Mouse (Mus musculus): ENCODE measurements around the gene Srd5a2. TPM values are rescaled to one million over a fixed set of nuclear protein-coding genes. Genes with fewer than 3 reads are reported as not detected.

The Srd5a2 gene
- polyA plus RNA-seq, 1 experiment from 2014 or later = not detected

DNA sequence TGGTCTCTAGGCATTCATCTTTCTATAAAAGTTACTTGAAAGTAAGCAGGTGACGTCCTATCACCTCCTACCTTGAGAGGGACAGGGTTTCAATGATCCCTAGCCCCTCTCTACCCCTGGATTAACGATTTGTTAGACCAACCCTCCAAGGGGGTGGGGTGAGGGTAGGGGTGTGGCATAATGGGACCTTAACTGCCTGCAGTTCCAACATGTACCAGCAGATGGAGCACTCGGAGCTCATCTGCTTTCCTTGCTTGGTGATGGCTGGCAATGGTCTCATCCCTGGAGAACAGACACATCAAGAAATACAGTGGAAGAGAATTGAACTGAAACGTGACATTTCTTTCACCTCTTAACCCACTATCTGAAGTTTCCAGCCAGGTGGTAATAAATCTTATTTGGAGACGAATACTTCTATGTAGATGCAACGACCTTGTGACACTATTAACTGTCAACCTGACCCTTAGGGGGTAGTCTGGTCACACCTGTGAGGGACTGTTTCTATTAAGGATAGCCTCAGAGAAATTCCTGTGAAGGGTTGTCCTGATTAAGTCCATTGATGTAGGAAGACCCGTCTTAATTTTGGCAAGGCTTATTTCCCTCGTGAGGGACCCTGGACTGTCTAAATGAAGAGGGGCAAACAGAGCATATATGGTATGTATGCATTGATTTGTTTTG lies 27.1 kb downstream of the Srd5a2 start:
- H3K4me2 ChIP-seq = no peak overlapping the region
- WGBS = 33% methylated on average over 8 of the region's 8 CpGs
- ATAC-seq (ENCODE audit: borderline replicate concordance, extremely low read depth, low FRiP score, low TSS enrichment) = peak; percentile 65; the same call in 1 of the 2 replicates

GRCm38 (mm10) chr17:74018281-74018680 lies 29.4 kb downstream of the Srd5a2 start:
- H3K4me2 ChIP-seq = no peak overlapping the region
- H3K4me3 ChIP-seq = no peak overlapping the region
- 78% methylated on average over 4 of the region's 4 CpGs for WGBS
- H3K4me1 ChIP-seq = no peaks in the 10 kb centered on the region
- no peaks in the 10 kb centered on the region for H3K9me3 ChIP-seq
- H3K9ac ChIP-seq = no peak overlapping the region
- H3K27ac ChIP-seq = no peak overlapping the region
- ATAC-seq (ENCODE audit: borderline replicate concordance, extremely low read depth, low FRiP score, low TSS enrichment) = no peak
- H3K27me3 ChIP-seq = no peaks in the 10 kb centered on the region
- no peaks in the 10 kb centered on the region for H3K36me3 ChIP-seq

More for the DNA sequence above, 27.1 kb downstream of the Srd5a2 start:
- Histone ChIP-seq H3K36me3 (no peaks in the 10 kb centered on the region), H3K4me3 (no peak overlapping the region), H3K27ac (no peak overlapping the region), H3K9me3 (no peaks in the 10 kb centered on the region), H3K4me1 (no peaks in the 10 kb centered on the region), H3K27me3 (no peaks in the 10 kb centered on the region), H3K9ac (no peak overlapping the region)

DNA sequence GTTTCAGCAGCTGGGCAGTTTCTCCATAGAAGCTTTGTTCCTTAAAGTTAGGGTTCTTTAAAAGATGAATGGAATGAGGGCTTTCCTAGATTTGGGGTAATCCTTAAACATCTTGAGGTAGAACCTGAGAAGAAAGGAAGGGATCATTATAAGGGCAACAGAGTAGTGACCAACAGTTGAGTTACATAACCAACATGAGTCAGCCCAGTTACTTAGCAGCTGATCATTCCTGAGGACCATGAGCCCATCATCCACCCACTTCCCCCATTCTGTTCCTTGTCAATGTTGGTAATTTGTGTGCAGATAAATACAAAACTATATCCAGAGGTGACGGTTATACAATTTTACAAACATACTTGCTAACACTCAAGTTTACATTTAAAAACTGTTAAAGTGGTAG lies 30.1 kb downstream of the Srd5a2 start:
- Histone ChIP-seq H3K4me3 (no peak overlapping the region), H3K36me3 (no peaks in the 10 kb centered on the region), H3K4me1 (no peaks in the 10 kb centered on the region), H3K9ac (no peak overlapping the region), H3K9me3 (no peaks in the 10 kb centered on the region), H3K4me2 (no peak overlapping the region), H3K27ac (no peak overlapping the region), H3K27me3 (no peaks in the 10 kb centered on the region)
- ATAC-seq (ENCODE audit: borderline replicate concordance, extremely low read depth, low FRiP score, low TSS enrichment) = no peak
- 83% methylated on average over 1 of the region's 1 CpGs for WGBS

DNA sequence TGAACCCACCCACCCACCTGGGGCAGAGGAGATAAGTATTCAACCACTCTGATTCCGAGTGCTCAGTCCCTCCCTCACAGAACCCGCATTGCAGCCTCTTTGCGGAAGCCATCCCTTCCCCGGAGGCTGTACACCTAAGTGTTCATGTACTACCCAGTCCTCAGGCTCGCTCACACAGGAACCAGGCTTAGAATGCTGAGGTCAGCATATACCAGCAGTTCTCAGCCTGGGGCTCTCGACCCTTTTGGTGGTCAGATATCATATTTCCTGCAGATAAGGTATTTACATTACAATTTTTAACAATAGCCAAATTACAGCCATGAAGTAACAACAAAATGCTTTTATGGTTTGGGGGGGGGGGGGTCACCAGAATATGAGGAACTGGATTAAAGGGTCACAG lies 32.6 kb downstream of the Srd5a2 start:
- H3K36me3 ChIP-seq = no peaks in the 10 kb centered on the region
- H3K27ac ChIP-seq = no peak overlapping the region
- no peaks in the 10 kb centered on the region for H3K4me1 ChIP-seq
- H3K27me3 ChIP-seq = no peaks in the 10 kb centered on the region
- ATAC-seq (ENCODE audit: borderline replicate concordance, extremely low read depth, low FRiP score, low TSS enrichment) = no peak
- 67% methylated on average over 6 of the region's 6 CpGs for WGBS
- H3K4me3 ChIP-seq = no peak overlapping the region
- no peak overlapping the region for H3K9ac ChIP-seq
- no peak overlapping the region for H3K4me2 ChIP-seq
- H3K9me3 ChIP-seq = no peaks in the 10 kb centered on the region

GRCm38 (mm10) chr17:74008680-74009079 lies 39.0 kb downstream of the Srd5a2 start:
- H3K9me3 ChIP-seq = no peaks in the 10 kb centered on the region
- 48% methylated on average over 4 of the region's 4 CpGs for WGBS
- H3K27me3 ChIP-seq = no peaks in the 10 kb centered on the region
- ATAC-seq (ENCODE audit: borderline replicate concordance, extremely low read depth, low FRiP score, low TSS enrichment) = no peak
- no peak overlapping the region for H3K9ac ChIP-seq
- H3K27ac ChIP-seq = no peak overlapping the region
- no peaks in the 10 kb centered on the region for H3K4me1 ChIP-seq
- H3K4me3 ChIP-seq = no peak overlapping the region
- no peaks in the 10 kb centered on the region for H3K36me3 ChIP-seq
- H3K4me2 ChIP-seq = no peak overlapping the region

DNA sequence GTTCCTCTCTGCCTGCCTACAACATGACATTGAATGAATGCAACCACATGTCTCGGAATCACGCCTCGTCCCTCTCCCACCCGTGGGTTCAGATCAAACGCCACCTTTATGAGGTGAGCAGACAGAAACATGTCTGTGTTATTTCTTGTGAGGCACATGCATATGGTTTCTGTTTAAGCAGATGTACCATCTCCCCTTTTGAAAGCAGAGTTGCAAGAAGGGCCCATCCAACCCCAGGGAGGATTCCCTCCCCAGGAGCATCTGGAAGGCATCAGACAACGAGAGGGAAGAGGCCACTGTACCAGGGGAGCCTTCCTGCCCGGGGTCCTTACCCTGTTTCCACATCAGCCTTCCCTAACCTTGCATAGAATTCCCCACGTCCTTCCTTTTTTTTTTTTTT lies 40.7 kb downstream of the Srd5a2 start:
- no peak overlapping the region for H3K4me2 ChIP-seq
- no peak for ATAC-seq (ENCODE audit: borderline replicate concordance, extremely low read depth, low FRiP score, low TSS enrichment)
- no peaks in the 10 kb centered on the region for H3K4me1 ChIP-seq
- no peak overlapping the region for H3K4me3 ChIP-seq
- H3K9ac ChIP-seq = no peak overlapping the region
- no peaks in the 10 kb centered on the region for H3K27me3 ChIP-seq
- WGBS = 57% methylated on average over 8 of the region's 8 CpGs
- H3K9me3 ChIP-seq = no peaks in the 10 kb centered on the region
- no peak overlapping the region for H3K27ac ChIP-seq
- H3K36me3 ChIP-seq = no peaks in the 10 kb centered on the region

DNA sequence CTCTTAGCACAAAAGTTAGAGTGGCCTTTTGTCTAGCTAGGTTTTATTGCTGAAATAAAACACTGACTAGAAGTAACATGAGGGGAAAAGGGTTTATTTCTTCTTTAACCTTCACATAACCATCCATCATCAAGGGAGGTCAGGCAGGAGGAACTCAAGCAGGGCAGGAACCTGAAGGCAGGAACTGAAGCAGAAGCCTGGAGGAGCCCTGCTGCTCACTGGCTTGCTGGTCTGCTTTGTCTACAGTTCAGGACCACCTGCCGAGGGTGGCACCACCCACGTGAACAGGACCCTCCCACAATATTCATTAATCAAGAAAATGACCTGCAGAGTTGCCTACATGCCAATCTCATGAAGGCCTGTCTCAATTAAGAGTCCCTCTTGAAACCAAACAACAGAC lies 45.3 kb downstream of the Srd5a2 start:
- Histone ChIP-seq H3K4me3 (no peak overlapping the region), H3K36me3 (no peaks in the 10 kb centered on the region), H3K27me3 (no peaks in the 10 kb centered on the region), H3K4me2 (no peak overlapping the region), H3K4me1 (no peaks in the 10 kb centered on the region), H3K27ac (no peak overlapping the region), H3K9ac (no peak overlapping the region), H3K9me3 (no peaks in the 10 kb centered on the region)
- no peak for ATAC-seq (ENCODE audit: borderline replicate concordance, extremely low read depth, low FRiP score, low TSS enrichment)
- WGBS = 69% methylated on average over 2 of the region's 2 CpGs

DNA sequence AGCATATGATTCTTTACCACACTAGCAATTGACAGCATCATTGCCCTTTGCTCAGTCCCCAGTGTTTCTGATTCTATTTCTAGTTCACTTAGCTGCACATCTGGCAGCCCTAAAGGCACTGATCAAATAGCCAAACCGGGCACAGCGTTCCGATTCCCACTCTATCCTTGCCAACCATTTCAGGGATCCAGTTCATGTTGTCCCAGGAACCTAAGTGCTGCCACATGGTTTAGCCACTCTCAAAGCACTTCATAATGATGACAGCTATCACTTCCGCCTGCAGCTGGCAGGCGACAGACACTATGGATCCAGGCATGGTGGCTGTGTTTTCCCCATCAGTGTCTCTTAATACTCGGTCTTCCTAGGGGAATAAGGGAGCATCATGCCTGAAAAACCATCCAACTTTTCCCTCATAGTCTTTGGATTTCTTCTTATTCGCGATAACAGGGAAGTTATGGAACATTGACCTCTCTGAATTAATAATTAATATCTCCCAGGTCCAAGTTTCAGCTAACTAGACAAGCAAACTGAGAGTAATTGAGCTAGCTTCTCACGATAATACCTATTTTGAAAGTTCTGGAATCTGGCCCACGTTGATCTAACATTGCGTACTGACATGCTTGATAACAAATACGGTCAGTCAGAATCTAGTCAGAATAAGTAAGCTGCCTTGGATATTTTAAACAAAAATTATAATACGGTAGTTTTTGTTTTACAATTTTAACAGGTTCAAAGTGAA lies 51.6 kb downstream of the Srd5a2 start:
- Histone ChIP-seq H3K4me3 (no peak overlapping the region), H3K9me3 (no peaks in the 10 kb centered on the region), H3K4me2 (no peak overlapping the region), H3K27ac (no peak overlapping the region), H3K36me3 (no peaks in the 10 kb centered on the region), H3K9ac (no peak overlapping the region), H3K27me3 (no peaks in the 10 kb centered on the region), H3K4me1 (no peaks in the 10 kb centered on the region)
- ATAC-seq (ENCODE audit: borderline replicate concordance, extremely low read depth, low FRiP score, low TSS enrichment) = no peak
- 75% methylated on average over 13 of the region's 13 CpGs for WGBS

- H3K36me3 ChIP-seq = no peaks in the 10 kb centered on the region
- no peak for ATAC-seq (ENCODE audit: borderline replicate concordance, extremely low read depth, low FRiP score, low TSS enrichment)
- 88% methylated on average over 4 of the region's 4 CpGs for WGBS
- H3K4me1 ChIP-seq = no peaks in the 10 kb centered on the region
- no peak overlapping the region for H3K4me2 ChIP-seq
- H3K9me3 ChIP-seq = no peaks in the 10 kb centered on the region
- no peak overlapping the region for H3K9ac ChIP-seq
- no peaks in the 10 kb centered on the region for H3K27me3 ChIP-seq
- H3K27ac ChIP-seq = no peak overlapping the region
- no peak overlapping the region for H3K4me3 ChIP-seq
Observed at GRCm38 (mm10) chr17:73991264-73991663, 56.5 kb downstream of the Srd5a2 start.

DNA sequence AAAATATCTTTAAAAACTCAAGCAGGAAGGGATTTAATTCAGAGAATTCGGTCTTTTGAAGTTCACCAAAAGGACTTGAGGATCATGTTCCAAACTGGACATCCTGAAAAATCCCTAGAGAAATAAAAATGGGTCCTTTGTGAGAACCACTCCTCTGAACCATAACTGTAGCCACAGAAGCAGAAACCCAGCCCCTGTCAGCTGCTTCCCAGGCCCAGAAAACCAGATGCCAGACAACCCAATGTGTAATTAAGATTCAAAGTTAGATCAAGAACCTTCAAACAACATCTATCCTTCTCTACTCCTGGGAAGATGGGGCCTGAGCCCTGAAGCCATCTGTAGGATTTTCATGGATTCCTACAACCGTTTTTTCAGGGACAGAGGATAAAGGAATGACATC lies 61.1 kb downstream of the Srd5a2 start:
- Histone ChIP-seq H3K4me3 (no peak overlapping the region), H3K9ac (no peak overlapping the region), H3K9me3 (no peaks in the 10 kb centered on the region), H3K4me2 (no peak overlapping the region), H3K36me3 (no peaks in the 10 kb centered on the region), H3K27me3 (no peaks in the 10 kb centered on the region), H3K27ac (no peak overlapping the region), H3K4me1 (0 out of 2 replicates have a peak, but pooled peaks cover 5% of the 10 kb centered on the region)
- 63% methylated on average over 2 of the region's 2 CpGs for WGBS
- ATAC-seq (ENCODE audit: borderline replicate concordance, extremely low read depth, low FRiP score, low TSS enrichment) = no peak

DNA sequence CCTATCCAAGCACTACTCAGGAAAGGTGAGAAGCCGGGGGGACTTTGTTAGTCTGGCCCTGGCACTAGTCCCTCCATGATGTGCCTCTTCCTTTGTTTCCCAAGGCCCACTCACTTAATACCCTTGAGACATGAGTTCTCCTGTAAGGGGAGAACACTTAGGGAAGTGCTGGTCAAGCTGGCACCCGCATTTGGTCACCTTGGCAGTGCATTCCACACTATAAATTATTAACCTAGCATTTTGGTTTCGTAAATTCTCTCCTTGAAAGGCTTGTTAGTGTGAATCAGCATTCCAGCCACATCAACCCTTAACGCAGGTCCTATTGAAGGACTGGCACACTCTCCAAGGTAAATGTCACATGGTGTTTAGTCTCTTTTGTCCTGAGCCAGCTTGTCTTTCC lies 61.8 kb downstream of the Srd5a2 start:
- 0 out of 2 replicates have a peak, but pooled peaks cover 5% of the 10 kb centered on the region for H3K4me1 ChIP-seq
- no peaks in the 10 kb centered on the region for H3K9me3 ChIP-seq
- H3K36me3 ChIP-seq = no peaks in the 10 kb centered on the region
- H3K27ac ChIP-seq = no peak overlapping the region
- ATAC-seq (ENCODE audit: borderline replicate concordance, extremely low read depth, low FRiP score, low TSS enrichment) = no peak
- H3K4me2 ChIP-seq = no peak overlapping the region
- 69% methylated on average over 4 of the region's 4 CpGs for WGBS
- H3K9ac ChIP-seq = no peak overlapping the region
- no peak overlapping the region for H3K4me3 ChIP-seq
- H3K27me3 ChIP-seq = no peaks in the 10 kb centered on the region

DNA sequence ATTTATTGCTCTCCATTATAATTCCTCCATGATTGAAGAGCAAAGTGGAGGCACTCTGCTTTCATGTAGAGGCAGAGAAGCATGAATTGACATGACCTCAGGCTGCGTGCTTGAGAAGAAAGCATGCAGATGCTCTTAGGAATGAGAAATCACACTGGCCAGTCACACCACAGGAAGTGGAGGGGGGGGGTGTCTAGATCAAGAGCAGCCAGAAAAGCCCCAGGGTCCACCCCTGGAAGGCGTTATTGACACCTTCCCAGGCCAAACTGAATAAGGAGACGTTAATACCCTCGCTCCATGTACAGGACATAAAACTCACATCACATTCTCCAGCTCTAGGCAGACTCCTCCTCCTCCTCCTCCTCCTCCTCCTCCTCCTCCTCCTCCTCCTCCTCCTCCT lies 63.2 kb downstream of the Srd5a2 start:
- 12% methylated on average over 4 of the region's 4 CpGs for WGBS
- no peak overlapping the region for H3K4me2 ChIP-seq
- no peaks in the 10 kb centered on the region for H3K36me3 ChIP-seq
- 0 out of 2 replicates have a peak, but pooled peaks cover 5% of the 10 kb centered on the region for H3K4me1 ChIP-seq
- H3K9ac ChIP-seq = no peak overlapping the region
- H3K27me3 ChIP-seq = no peaks in the 10 kb centered on the region
- no peak overlapping the region for H3K4me3 ChIP-seq
- H3K9me3 ChIP-seq = no peaks in the 10 kb centered on the region
- no peak overlapping the region for H3K27ac ChIP-seq
- ATAC-seq (ENCODE audit: borderline replicate concordance, extremely low read depth, low FRiP score, low TSS enrichment) = no peak

Data from lung, embryonic 15.5 days (tissue).